Mouse (Mus musculus): ENCODE measurements around the gene Gpr179. TPM values are rescaled to one million over a fixed set of nuclear protein-coding genes. Genes with fewer than 3 reads are reported as not detected.

The Gpr179 gene
- polyA plus RNA-seq, 1 experiment from 2014 or later = 0.70 TPM

DNA sequence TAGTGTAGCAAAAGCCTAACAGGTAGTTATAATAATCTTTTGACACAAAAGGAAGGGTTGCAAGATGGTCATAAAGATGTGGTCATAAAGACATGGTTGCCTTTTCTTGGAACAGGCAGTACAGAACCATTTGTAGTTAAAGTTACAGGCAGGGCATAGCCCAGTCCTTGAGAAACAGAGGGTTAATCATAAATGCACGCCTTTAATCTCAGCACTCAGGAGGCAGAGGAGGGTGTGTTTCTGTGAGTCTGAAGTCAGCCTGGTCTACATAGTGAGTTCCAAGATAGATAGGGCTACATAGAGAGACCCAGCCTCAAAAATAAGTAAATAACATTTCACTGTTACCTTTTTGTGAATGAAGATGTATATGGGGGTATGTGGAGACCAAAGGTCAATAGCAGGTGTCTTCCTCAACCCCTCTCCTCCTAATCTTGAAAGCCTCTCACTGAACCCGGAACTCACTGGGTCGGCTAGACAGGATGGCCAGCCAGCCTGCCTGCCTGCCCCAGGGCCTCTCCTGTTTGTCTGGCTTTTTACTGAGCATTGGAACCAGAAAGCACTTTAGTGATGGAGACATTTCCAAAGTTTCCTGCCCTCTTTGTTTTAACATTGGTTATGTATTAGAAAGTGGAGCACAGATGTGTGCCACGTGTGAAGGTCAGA, 1.2 kb upstream of the Gpr179 start:
- 67% methylated on average over 4 of the region's 4 CpGs for WGBS
- Histone ChIP-seq H3K9me3 (no peaks in the 10 kb centered on the region), H3K27me3 (replicated peaks) (no peaks in the 10 kb centered on the region), H3K9ac (no peak overlapping the region), H3K4me3 (no peak overlapping the region), H3K27ac (no peak overlapping the region), H3K4me1 (peaks cover 22% of the 10 kb centered on the region), H3K36me3 (replicated peaks) (no peaks in the 10 kb centered on the region), H3K4me2 (no peak overlapping the region)
- ATAC-seq (replicated peaks) = no peak

DNA sequence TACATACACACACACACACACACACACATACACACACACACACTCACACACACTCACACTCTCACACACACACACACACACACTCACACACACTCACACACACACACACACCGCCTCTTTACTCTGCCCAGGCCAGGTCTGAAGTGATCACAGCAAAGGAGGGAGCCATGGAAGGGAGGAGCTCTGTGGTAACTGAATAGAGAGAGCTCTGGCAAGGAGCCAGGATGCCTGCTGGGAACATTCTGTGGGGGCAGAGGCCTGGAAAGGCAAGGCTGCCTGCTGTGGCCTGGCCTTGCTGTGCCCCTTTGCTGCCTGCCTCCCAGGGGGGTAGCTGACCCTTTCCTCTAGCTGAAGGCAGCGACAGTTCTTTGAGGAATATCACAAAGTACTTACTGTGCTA, 1.8 kb downstream of the Gpr179 start:
- Histone ChIP-seq H3K27me3 (replicated peaks) (no peaks in the 10 kb centered on the region), H3K4me3 (no peak overlapping the region), H3K4me1 (peaks cover 22% of the 10 kb centered on the region), H3K27ac (peak overlapping the region; percentile 48), H3K9ac (no peak overlapping the region), H3K36me3 (replicated peaks) (no peaks in the 10 kb centered on the region), H3K4me2 (no peak overlapping the region), H3K9me3 (no peaks in the 10 kb centered on the region)
- ATAC-seq (replicated peaks) = 0 out of 2 replicates have a peak, but pooled peaks have one; percentile 48
- 2% methylated on average over 2 of the region's 2 CpGs for WGBS

DNA sequence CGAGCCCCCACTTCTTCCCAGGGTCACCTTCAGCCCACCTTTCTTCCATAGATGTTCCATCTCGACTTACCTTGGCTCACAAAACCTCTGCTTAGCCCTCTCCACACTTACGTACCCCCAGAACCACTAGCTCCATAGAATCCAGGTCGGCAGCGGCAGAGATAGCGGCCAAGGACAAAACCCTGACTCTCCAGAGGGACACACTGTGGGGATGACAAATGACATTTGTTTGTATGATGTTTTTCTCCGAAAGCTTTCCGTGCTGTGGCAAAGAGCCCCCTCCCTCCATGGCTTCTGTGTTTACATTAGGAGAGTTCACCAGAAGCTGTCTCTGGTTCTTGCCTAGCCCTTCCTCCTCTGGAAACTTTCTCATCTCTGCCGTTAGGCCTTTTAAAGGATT, 4.6 kb downstream of the Gpr179 start:
- Histone ChIP-seq H3K9ac (no peak overlapping the region), H3K27me3 (replicated peaks) (no peaks in the 10 kb centered on the region), H3K36me3 (replicated peaks) (no peaks in the 10 kb centered on the region), H3K27ac (no peak overlapping the region), H3K4me3 (no peak overlapping the region), H3K9me3 (no peaks in the 10 kb centered on the region), H3K4me2 (no peak overlapping the region), H3K4me1 (peaks cover 20% of the 10 kb centered on the region)
- no peak for ATAC-seq (replicated peaks)
- WGBS = 85% methylated on average over 9 of the region's 9 CpGs

DNA sequence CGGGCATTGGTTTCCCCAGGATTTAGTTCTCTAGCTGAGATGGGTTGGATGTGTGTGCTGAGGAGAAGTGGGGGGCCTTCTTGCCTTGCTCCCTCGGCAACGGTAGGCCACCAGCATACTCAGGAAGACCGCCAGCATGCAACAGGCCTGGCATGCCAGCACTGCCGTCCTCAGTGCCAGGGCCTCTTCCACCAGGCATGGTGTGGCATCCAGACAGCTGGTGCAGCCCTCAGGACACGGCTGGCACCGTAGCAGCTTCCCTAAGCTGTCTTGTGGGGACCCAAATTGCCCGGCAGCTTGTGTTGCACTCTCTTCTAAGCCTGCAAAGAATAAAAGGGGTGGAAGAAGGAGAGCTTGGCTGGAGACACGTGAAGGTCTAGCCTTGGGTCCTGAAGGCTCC, 5.5 kb downstream of the Gpr179 start:
- Histone ChIP-seq H3K9me3 (no peaks in the 10 kb centered on the region), H3K9ac (no peak overlapping the region), H3K4me1 (peaks cover 12% of the 10 kb centered on the region), H3K36me3 (replicated peaks) (no peaks in the 10 kb centered on the region), H3K4me2 (no peak overlapping the region), H3K4me3 (no peak overlapping the region), H3K27ac (no peak overlapping the region), H3K27me3 (replicated peaks) (no peaks in the 10 kb centered on the region)
- 73% methylated on average over 9 of the region's 9 CpGs for WGBS
- no peak for ATAC-seq (replicated peaks)

DNA sequence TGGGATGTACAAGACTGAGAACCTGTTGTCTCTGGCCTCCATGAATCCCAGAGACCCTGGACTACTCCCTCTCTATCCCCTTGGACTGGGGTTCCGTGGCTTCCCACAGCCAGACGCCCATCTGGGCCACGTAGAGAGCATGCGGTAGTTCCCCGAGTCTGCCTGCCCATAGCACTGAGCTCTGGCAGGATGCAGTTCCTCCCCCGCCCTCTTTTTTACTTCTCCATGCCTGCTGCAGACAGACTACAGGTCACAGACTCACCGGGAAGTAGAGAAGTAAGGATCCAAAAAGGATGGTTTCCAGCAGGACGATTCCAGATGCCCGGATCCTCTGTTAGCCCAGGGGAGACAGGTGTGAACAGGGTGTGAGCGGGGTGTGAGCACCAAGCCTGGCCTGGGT, 6.4 kb downstream of the Gpr179 start:
- H3K4me1 ChIP-seq = peaks cover 8% of the 10 kb centered on the region
- H3K27me3 ChIP-seq (replicated peaks) = no peaks in the 10 kb centered on the region
- H3K4me2 ChIP-seq = no peak overlapping the region
- no peak overlapping the region for H3K4me3 ChIP-seq
- no peak overlapping the region for H3K9ac ChIP-seq
- no peak overlapping the region for H3K27ac ChIP-seq
- no peaks in the 10 kb centered on the region for H3K9me3 ChIP-seq
- no peaks in the 10 kb centered on the region for H3K36me3 ChIP-seq (replicated peaks)
- ATAC-seq (replicated peaks) = no peak
- 86% methylated on average over 10 of the region's 10 CpGs for WGBS

DNA sequence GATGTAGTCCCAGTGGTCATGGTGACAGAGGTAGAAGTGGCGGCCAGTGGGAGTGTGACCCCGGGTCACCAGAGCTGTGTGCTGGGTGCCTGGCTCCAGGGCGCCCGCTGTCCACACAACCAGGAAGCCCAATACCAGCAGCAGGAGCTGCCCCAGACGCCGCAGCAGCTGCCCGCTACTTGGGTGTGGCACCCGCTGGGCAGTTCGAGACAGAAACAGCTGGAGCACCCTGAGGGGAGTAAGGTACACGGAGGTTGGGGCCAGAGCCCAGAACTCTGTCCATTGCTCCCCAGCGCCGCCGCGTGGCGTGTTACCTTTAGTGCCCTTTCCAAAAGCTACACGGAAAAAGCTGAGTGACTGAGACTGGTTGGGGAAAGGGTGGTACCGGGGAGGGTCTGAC, 8.3 kb downstream of the Gpr179 start:
- Histone ChIP-seq H3K27me3 (replicated peaks) (no peaks in the 10 kb centered on the region), H3K4me3 (no peak overlapping the region), H3K4me2 (no peak overlapping the region), H3K27ac (no peak overlapping the region), H3K36me3 (replicated peaks) (no peaks in the 10 kb centered on the region), H3K4me1 (0 out of 2 replicates have a peak, but pooled peaks cover 5% of the 10 kb centered on the region), H3K9ac (no peak overlapping the region), H3K9me3 (no peaks in the 10 kb centered on the region)
- 31% methylated on average over 17 of the region's 17 CpGs for WGBS
- ATAC-seq (replicated peaks) = no peak

DNA sequence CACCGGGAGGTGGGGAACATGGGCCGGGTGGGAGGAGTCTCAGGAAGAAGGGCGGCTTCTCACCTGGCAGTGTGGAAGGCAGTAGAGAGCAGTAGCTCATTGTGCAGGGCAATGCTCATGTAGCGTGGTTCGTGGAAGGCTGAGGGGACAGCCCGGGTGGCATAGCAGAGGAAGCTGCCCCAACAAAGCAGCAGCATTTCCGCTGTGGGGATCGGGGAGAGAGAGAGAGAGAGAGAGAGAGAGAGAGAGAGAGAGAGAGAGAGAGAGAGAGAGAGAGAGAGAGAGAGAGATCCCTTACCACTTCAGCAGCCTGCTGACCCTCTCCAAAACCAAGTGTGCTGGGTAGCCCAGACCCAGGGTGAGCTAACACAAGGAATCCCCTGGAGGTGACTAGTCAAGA, 8.7 kb downstream of the Gpr179 start:
- no peaks in the 10 kb centered on the region for H3K36me3 ChIP-seq (replicated peaks)
- no peak overlapping the region for H3K9ac ChIP-seq
- no peak for ATAC-seq (replicated peaks)
- no peaks in the 10 kb centered on the region for H3K9me3 ChIP-seq
- H3K4me2 ChIP-seq = no peak overlapping the region
- 34% methylated on average over 7 of the region's 8 CpGs for WGBS
- no peak overlapping the region for H3K4me3 ChIP-seq
- 0 out of 2 replicates have a peak, but pooled peaks cover 6% of the 10 kb centered on the region for H3K4me1 ChIP-seq
- H3K27ac ChIP-seq = no peak overlapping the region
- H3K27me3 ChIP-seq (replicated peaks) = no peaks in the 10 kb centered on the region

DNA sequence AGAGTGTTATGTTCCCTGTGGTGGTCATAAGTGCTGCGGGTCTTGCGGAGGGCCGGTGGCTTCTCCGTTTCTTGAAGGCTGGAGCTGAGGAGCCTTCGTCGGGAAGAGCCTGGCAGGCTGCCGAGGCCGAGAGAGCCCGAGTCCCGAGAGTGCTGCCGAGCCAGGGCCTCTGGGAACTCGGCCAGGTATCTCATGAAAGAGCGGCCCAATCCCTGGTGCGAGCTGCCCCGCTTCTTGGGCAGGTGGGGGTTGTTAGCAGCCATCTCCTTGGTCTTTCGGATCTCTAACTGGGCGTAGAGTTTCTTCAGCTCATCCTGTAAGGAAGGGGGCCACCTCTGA, 12.9 kb downstream of the Gpr179 start:
- Histone ChIP-seq H3K36me3 (replicated peaks) (no peaks in the 10 kb centered on the region), H3K27ac (peak overlapping the region; percentile 13; the same call in 1 of the 2 replicates), H3K9me3 (no peaks in the 10 kb centered on the region), H3K27me3 (replicated peaks) (no peaks in the 10 kb centered on the region), H3K4me1 (0 out of 2 replicates have a peak, but pooled peaks cover 6% of the 10 kb centered on the region), H3K4me3 (no peak overlapping the region), H3K9ac (no peak overlapping the region), H3K4me2 (peak overlapping the region; percentile 3; the same call in 1 of the 2 replicates)
- ATAC-seq (replicated peaks) = no peak
- WGBS = 37% methylated on average over 17 of the region's 17 CpGs

DNA sequence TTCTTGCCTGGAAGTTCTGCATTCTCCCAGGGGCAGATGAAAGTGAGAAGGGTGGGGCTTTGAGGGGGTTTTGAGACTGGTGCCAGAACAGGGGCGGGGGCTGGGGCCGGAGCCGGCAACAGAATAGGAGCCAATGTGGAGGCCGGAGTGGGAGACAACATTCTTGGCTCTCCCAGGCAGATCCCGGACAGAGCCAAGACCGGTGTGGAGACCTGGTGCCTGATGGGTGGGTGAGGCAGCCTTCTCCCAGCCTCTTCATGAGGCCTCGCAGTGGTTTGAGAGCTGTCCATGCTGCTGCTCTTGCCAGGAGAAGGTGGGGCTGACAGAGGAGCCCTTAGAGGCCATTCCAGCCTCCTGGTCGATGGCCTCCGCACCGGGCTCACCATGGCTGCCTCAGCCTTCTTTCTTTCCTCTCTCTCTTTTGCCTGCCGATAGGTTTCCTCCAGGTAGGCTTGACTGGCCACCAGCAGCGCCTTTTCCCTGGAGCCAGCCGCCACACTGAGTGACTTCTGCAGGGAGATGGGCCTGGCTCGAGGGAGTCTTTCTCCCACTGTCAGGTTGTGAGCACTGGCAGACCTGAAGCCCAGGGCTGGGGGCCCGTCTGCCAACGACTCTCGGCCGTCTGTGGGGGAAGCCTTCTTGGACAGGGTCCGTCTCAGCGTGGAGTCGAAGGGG, 13.4 kb downstream of the Gpr179 start:
- Histone ChIP-seq H3K4me3 (no peak overlapping the region), H3K36me3 (replicated peaks) (no peaks in the 10 kb centered on the region), H3K9ac (no peak overlapping the region), H3K27me3 (replicated peaks) (no peaks in the 10 kb centered on the region), H3K27ac (peak overlapping the region; percentile 13; the same call in 1 of the 2 replicates), H3K4me2 (peak overlapping the region; percentile 3; the same call in 1 of the 2 replicates), H3K4me1 (0 out of 2 replicates have a peak, but pooled peaks cover 6% of the 10 kb centered on the region), H3K9me3 (no peaks in the 10 kb centered on the region)
- WGBS = 54% methylated on average over 21 of the region's 21 CpGs
- ATAC-seq (replicated peaks) = no peak

DNA sequence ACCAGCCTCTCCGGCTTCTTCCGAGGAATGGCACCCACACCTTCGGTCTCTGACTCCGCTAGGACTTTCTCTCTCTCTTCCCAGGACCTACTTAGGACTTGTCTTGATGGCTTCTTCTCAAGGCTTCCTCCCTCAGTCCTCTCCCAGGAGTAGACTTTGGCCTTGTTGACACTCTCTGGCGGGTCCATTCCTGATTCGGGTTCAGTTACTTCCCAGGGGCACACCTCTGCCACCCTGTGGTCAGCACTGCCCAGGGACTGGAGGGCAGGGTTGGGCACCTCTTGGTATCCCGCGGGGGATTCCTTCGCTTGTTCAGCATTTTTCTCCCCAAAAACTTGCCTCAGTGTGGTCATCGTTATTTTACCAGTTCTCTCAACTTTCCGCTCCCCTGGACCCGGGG, 14.5 kb downstream of the Gpr179 start:
- no peak for ATAC-seq (replicated peaks)
- H3K36me3 ChIP-seq (replicated peaks) = no peaks in the 10 kb centered on the region
- H3K4me1 ChIP-seq = 0 out of 2 replicates have a peak, but pooled peaks cover 6% of the 10 kb centered on the region
- no peak overlapping the region for H3K9ac ChIP-seq
- H3K4me2 ChIP-seq = no peak overlapping the region
- WGBS = 87% methylated on average over 12 of the region's 12 CpGs
- H3K27ac ChIP-seq = no peak overlapping the region
- H3K4me3 ChIP-seq = no peak overlapping the region
- no peaks in the 10 kb centered on the region for H3K27me3 ChIP-seq (replicated peaks)
- H3K9me3 ChIP-seq = no peaks in the 10 kb centered on the region

DNA sequence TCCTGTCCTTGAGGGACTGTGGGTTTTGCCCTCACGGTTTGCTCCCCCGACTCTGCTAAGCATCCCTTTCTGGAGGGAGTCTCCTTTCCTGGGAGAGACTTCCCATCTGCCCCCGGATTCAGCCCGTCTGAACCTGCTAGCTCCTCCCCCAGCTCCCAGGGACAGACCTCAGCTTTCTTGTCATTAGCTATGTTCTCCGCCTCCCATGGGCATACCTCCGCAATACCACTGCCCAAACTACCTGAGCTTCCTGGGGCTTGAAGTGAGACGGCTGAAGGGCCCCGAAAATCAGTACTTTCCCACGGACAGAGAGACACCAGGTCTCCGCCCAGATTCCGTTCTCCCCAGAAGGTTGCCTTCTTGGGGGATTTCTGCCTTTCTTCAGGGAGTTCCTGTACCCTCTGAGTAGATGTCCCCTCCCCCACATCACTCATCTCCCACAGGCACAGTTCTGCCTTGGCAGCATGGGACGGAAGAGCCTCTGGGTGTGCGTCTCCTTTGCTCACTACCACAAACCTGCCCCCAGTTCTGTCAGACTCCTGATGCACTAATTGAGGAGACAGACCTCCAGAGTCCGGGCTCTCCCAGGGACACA, 15.0 kb downstream of the Gpr179 start:
- Histone ChIP-seq H3K9ac (no peak overlapping the region), H3K27me3 (replicated peaks) (no peaks in the 10 kb centered on the region), H3K9me3 (no peaks in the 10 kb centered on the region), H3K4me2 (no peak overlapping the region), H3K27ac (no peak overlapping the region), H3K4me1 (0 out of 2 replicates have a peak, but pooled peaks cover 6% of the 10 kb centered on the region), H3K4me3 (no peak overlapping the region), H3K36me3 (replicated peaks) (no peaks in the 10 kb centered on the region)
- WGBS = 69% methylated on average over 14 of the region's 14 CpGs
- ATAC-seq (replicated peaks) = no peak

DNA sequence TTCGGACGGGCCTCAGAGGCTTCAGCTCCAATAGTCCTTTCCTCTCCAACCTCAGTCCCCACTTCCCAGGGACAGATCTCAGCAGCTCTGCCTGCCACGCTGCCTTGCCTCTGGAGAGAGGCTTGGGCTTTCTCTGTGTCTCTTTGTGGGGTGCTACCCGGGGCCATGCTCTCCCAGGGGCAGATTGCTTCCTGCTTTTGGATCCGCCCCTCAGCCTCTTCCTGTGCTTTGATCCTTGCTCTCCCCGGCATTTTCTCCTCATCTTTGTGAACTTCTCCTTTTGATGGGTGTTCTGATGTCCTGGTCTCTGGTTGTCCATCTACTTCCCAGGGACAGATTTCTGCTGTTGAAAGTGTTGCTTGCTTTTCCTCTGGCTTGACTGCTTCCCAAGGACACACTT, 15.6 kb downstream of the Gpr179 start:
- Histone ChIP-seq H3K4me1 (0 out of 2 replicates have a peak, but pooled peaks cover 6% of the 10 kb centered on the region), H3K9ac (no peak overlapping the region), H3K36me3 (replicated peaks) (no peaks in the 10 kb centered on the region), H3K27me3 (replicated peaks) (no peaks in the 10 kb centered on the region), H3K9me3 (no peaks in the 10 kb centered on the region), H3K4me2 (no peak overlapping the region), H3K4me3 (no peak overlapping the region), H3K27ac (no peak overlapping the region)
- ATAC-seq (replicated peaks) = no peak
- 52% methylated on average over 6 of the region's 6 CpGs for WGBS
